Mouse (Mus musculus) bone marrow, adult 2 months (tissue): Measurements from ENCODE around the gene Rab42.

ENCODE experiments used
- CTCF ChIP-seq: fragments of 200-500 bp; IDR thresholded peaks from 2 replicates; pipeline ENCODE4 v1.5.1; 2011; ENCODE audit warnings: low read length, control low read depth; ENCODE audit not compliant: control insufficient read depth, insufficient read depth
- POLR2A ChIP-seq: fragments of 200-500 bp; IDR thresholded peaks from 2 replicates; pipeline ENCODE4 v1.6.1; 2011; ENCODE audit warnings: low read depth, mild to moderate bottlenecking, control low read depth, low read length, borderline replicate concordance; ENCODE audit not compliant: control insufficient read depth

- TF ChIP-seq CTCF (no peak), POLR2A (no peak)
Measured at GRCm38 (mm10) chr4:132256384-132256783, 46.8 kb downstream of the Rab42 start.
